Mouse (Mus musculus): ENCODE results near the gene Tbc1d20. TPM values are rescaled to one million over a fixed set of nuclear protein-coding genes. Genes with fewer than 3 reads are reported as not detected.

The Tbc1d20 gene
- polyA plus RNA-seq, 1 experiment from 2014 or later, result 25.9 TPM

GRCm38 (mm10) chr2:152343329-152344213 lies 49.9 kb downstream of the Tbc1d20 start, which contains the start of gene Trib3:
Trib3 (minus strand) TSS chr2:152344032.
- peak within 1 kb of the TSS; percentile 74 for H3K27ac ChIP-seq (ENCODE audit: low read depth, low read length)
- ATAC-seq (replicated peaks; ENCODE audit: low FRiP score) (peak; percentile 81), DNase-seq (ENCODE audit: low spot score) (peak; percentile 86)
- under 1% methylated on average over 52 of the region's 52 CpGs for WGBS
- H3K36me3 ChIP-seq (ENCODE audit: control insufficient read depth, insufficient read depth, low read length), result no peaks in the 10 kb centered on the region
- no peaks in the 10 kb centered on the region for H3K27me3 ChIP-seq (replicated peaks; ENCODE audit: control insufficient read depth, insufficient read depth, low read length)
- peak within 1 kb of the TSS; percentile 77 for H3K9ac ChIP-seq (ENCODE audit: low read depth, low read length)
- H3K4me2 ChIP-seq, result peak within 1 kb of the TSS; percentile 96
- H3K9me3 ChIP-seq (ENCODE audit: control insufficient read depth, low read length), result no peaks in the 10 kb centered on the region
- H3K4me1 ChIP-seq (replicated peaks; ENCODE audit: control insufficient read depth, insufficient read depth, low read length), result peaks cover 29% of the 10 kb centered on the region
- peak within 1 kb of the TSS; percentile 73 for H3K4me3 ChIP-seq (ENCODE audit: low read depth, low read length)

DNA sequence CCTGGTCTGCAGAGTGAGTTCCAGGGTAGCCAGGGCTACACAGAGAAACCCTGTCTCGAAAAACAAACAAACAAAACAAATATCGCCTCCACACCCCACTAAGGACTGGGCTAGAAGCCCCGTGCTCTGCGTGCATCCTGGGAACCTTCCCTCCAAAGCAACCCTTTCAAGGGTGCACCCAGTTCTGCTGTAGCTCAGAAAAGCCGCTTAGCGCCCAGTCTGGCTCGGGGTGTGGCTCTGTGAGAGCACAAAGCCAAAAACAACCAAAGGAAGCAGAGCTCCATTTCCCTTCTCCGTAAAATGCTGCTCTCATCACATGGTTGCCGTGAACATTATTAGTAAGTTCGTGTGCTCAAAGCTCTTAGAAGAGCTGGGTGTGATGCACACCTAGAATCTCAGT lies 50.7 kb downstream of the Tbc1d20 start:
- DNase-seq (ENCODE audit: low spot score), result peak; percentile 41
- Histone ChIP-seq H3K4me1 (replicated peaks; ENCODE audit: control insufficient read depth, insufficient read depth, low read length) (peaks cover 33% of the 10 kb centered on the region), H3K4me2 (peak overlapping the region; percentile 96), H3K27me3 (replicated peaks; ENCODE audit: control insufficient read depth, insufficient read depth, low read length) (no peaks in the 10 kb centered on the region), H3K27ac (ENCODE audit: low read depth, low read length) (0 out of 2 replicates have a peak overlapping the region, but pooled peaks have one; percentile 4), H3K9ac (ENCODE audit: low read depth, low read length) (peak overlapping the region; percentile 77), H3K4me3 (ENCODE audit: low read depth, low read length) (peak overlapping the region; percentile 73), H3K36me3 (ENCODE audit: control insufficient read depth, insufficient read depth, low read length) (no peaks in the 10 kb centered on the region), H3K9me3 (ENCODE audit: control insufficient read depth, low read length) (no peaks in the 10 kb centered on the region)
- WGBS, result 18% methylated on average over 10 of the region's 10 CpGs
- no peak for ATAC-seq (replicated peaks; ENCODE audit: low FRiP score)

GRCm38 (mm10) chr2:152344909-152345308 lies 51.3 kb downstream of the Tbc1d20 start:
- Histone ChIP-seq H3K27me3 (replicated peaks; ENCODE audit: control insufficient read depth, insufficient read depth, low read length) (no peaks in the 10 kb centered on the region), H3K4me3 (ENCODE audit: low read depth, low read length) (no peak overlapping the region), H3K36me3 (ENCODE audit: control insufficient read depth, insufficient read depth, low read length) (no peaks in the 10 kb centered on the region), H3K27ac (ENCODE audit: low read depth, low read length) (0 out of 2 replicates have a peak overlapping the region, but pooled peaks have one; percentile 4), H3K4me2 (no peak overlapping the region), H3K9ac (ENCODE audit: low read depth, low read length) (no peak overlapping the region), H3K9me3 (ENCODE audit: control insufficient read depth, low read length) (no peaks in the 10 kb centered on the region), H3K4me1 (replicated peaks; ENCODE audit: control insufficient read depth, insufficient read depth, low read length) (peaks cover 38% of the 10 kb centered on the region)
- 64% methylated on average over 5 of the region's 5 CpGs for WGBS
- ATAC-seq (replicated peaks; ENCODE audit: low FRiP score) (no peak), DNase-seq (ENCODE audit: low spot score) (no peak)

DNA sequence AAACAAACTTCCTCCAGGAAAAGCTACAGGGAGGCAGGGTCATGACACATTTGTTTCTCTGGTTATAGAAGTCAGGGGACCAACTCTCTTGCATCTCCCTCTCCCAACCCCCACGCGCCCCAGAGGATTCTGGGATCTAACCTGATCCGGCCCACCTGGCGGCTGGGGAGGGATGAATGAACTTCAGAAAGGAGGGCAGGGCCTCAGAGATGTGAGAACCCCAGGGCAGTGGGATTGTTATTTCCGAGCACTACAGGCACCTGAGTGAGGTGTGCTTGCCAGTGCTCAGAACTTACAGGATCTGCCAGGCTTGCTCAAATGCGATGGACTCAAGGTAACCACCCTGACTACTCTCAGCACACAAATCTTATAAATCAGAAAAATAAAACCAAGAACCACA lies 51.8 kb downstream of the Tbc1d20 start:
- Histone ChIP-seq H3K27me3 (replicated peaks; ENCODE audit: control insufficient read depth, insufficient read depth, low read length) (no peaks in the 10 kb centered on the region), H3K9ac (ENCODE audit: low read depth, low read length) (no peak overlapping the region), H3K36me3 (ENCODE audit: control insufficient read depth, insufficient read depth, low read length) (no peaks in the 10 kb centered on the region), H3K4me2 (no peak overlapping the region), H3K4me3 (ENCODE audit: low read depth, low read length) (no peak overlapping the region), H3K9me3 (ENCODE audit: control insufficient read depth, low read length) (no peaks in the 10 kb centered on the region), H3K4me1 (replicated peaks; ENCODE audit: control insufficient read depth, insufficient read depth, low read length) (peaks cover 40% of the 10 kb centered on the region), H3K27ac (ENCODE audit: low read depth, low read length) (no peak overlapping the region)
- DNase-seq (ENCODE audit: low spot score) (no peak), ATAC-seq (replicated peaks; ENCODE audit: low FRiP score) (no peak)
- WGBS, result 72% methylated on average over 6 of the region's 6 CpGs

DNA sequence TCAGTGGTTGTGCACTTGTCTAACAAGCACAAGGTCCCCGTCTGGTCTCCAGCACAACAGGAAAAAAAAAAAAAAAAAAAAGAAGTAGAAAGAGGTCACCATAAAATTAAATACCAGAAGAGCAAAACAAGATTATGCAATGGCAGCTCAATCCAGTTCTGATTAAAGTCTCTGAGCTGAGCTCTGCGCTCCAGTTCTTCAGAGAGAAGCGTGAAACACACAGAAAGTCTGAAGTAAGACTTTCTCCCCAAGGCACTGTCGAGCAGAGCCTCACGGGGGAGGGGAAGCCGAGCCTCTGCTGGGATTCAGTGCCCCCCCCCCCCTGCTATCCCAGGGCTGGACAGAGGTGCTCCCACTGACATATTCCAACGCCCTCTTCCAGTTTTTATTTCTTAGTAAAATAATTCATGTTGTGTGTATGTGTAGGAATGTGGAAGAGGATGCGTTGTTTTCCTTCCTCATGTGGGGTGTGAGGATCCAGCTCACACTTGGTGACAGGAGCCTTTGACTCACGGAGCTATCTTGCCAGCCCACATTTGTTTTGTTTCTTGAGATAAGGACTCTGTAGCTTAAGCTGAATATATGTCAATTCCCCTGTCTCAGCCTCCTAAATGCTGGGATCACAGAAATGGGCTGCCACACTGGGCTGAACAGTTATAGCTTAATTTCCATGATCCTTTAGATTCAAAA lies 53.3 kb downstream of the Tbc1d20 start:
- Histone ChIP-seq H3K27me3 (replicated peaks; ENCODE audit: control insufficient read depth, insufficient read depth, low read length) (no peaks in the 10 kb centered on the region), H3K36me3 (ENCODE audit: control insufficient read depth, insufficient read depth, low read length) (no peaks in the 10 kb centered on the region), H3K4me2 (peak overlapping the region; percentile 23), H3K4me1 (replicated peaks; ENCODE audit: control insufficient read depth, insufficient read depth, low read length) (peaks cover 45% of the 10 kb centered on the region), H3K9me3 (ENCODE audit: control insufficient read depth, low read length) (no peaks in the 10 kb centered on the region), H3K4me3 (ENCODE audit: low read depth, low read length) (no peak overlapping the region), H3K27ac (ENCODE audit: low read depth, low read length) (peak overlapping the region; percentile 92), H3K9ac (ENCODE audit: low read depth, low read length) (peak overlapping the region; percentile 44)
- 23% methylated on average over 9 of the region's 9 CpGs for WGBS
- ATAC-seq (replicated peaks; ENCODE audit: low FRiP score) (peak; percentile 83), DNase-seq (ENCODE audit: low spot score) (peak; percentile 51)

- Histone ChIP-seq H3K9me3 (ENCODE audit: control insufficient read depth, low read length) (no peaks in the 10 kb centered on the region), H3K27ac (ENCODE audit: low read depth, low read length) (peak overlapping the region; percentile 92), H3K36me3 (ENCODE audit: control insufficient read depth, insufficient read depth, low read length) (no peaks in the 10 kb centered on the region), H3K27me3 (replicated peaks; ENCODE audit: control insufficient read depth, insufficient read depth, low read length) (no peaks in the 10 kb centered on the region), H3K9ac (ENCODE audit: low read depth, low read length) (peak overlapping the region; percentile 44; the same call in 1 of the 2 replicates), H3K4me2 (no peak overlapping the region), H3K4me3 (ENCODE audit: low read depth, low read length) (no peak overlapping the region), H3K4me1 (replicated peaks; ENCODE audit: control insufficient read depth, insufficient read depth, low read length) (peaks cover 42% of the 10 kb centered on the region)
- 72% methylated on average over 2 of the region's 2 CpGs for WGBS
- DNase-seq (ENCODE audit: low spot score), result no peak
- no peak for ATAC-seq (replicated peaks; ENCODE audit: low FRiP score)
Measured at GRCm38 (mm10) chr2:152347722-152348121, 54.1 kb downstream of the Tbc1d20 start.

GRCm38 (mm10) chr2:152349205-152349604 lies 55.6 kb downstream of the Tbc1d20 start:
- Histone ChIP-seq H3K4me2 (peak overlapping the region; percentile 27), H3K27ac (ENCODE audit: low read depth, low read length) (peak overlapping the region; percentile 58), H3K9ac (ENCODE audit: low read depth, low read length) (no peak overlapping the region), H3K36me3 (ENCODE audit: control insufficient read depth, insufficient read depth, low read length) (no peaks in the 10 kb centered on the region), H3K27me3 (replicated peaks; ENCODE audit: control insufficient read depth, insufficient read depth, low read length) (no peaks in the 10 kb centered on the region), H3K4me1 (replicated peaks; ENCODE audit: control insufficient read depth, insufficient read depth, low read length) (peaks cover 35% of the 10 kb centered on the region), H3K4me3 (ENCODE audit: low read depth, low read length) (no peak overlapping the region), H3K9me3 (ENCODE audit: control insufficient read depth, low read length) (no peaks in the 10 kb centered on the region)
- DNase-seq (ENCODE audit: low spot score) (no peak), ATAC-seq (replicated peaks; ENCODE audit: low FRiP score) (no peak)
- WGBS, result 69% methylated on average over 6 of the region's 6 CpGs

GRCm38 (mm10) chr2:152349842-152350540 lies 56.4 kb downstream of the Tbc1d20 start:
- ATAC-seq (replicated peaks; ENCODE audit: low FRiP score) (peak; percentile 30), DNase-seq (ENCODE audit: low spot score) (no peak)
- Histone ChIP-seq H3K36me3 (ENCODE audit: control insufficient read depth, insufficient read depth, low read length) (no peaks in the 10 kb centered on the region), H3K27ac (ENCODE audit: low read depth, low read length) (peak overlapping the region; percentile 58), H3K4me3 (ENCODE audit: low read depth, low read length) (peak overlapping the region; percentile 12; the same call in 1 of the 2 replicates), H3K9ac (ENCODE audit: low read depth, low read length) (0 out of 2 replicates have a peak overlapping the region, but pooled peaks have one; percentile 30), H3K9me3 (ENCODE audit: control insufficient read depth, low read length) (no peaks in the 10 kb centered on the region), H3K27me3 (replicated peaks; ENCODE audit: control insufficient read depth, insufficient read depth, low read length) (no peaks in the 10 kb centered on the region), H3K4me2 (peak overlapping the region; percentile 34), H3K4me1 (replicated peaks; ENCODE audit: control insufficient read depth, insufficient read depth, low read length) (peaks cover 30% of the 10 kb centered on the region)
- WGBS, result 74% methylated on average over 8 of the region's 8 CpGs

Measured in liver, embryonic 11.5 days (tissue).